Mouse (Mus musculus) gastrocnemius, postnatal 25 days (tissue): Measurements from ENCODE around the gene Klhdc8b. TPM values are rescaled to one million over a fixed set of nuclear protein-coding genes. Genes with fewer than 3 reads are reported as not detected.

Source experiments
- DNase-seq: peaks from one replicate; pipeline ENCODE4 v3.0.0; 2022
- total RNA-seq, 2 experiments: library from RNA; stranded (reverse); gene quantifications; 1 replicate in 1 of 2; 2 replicates in 1 of 2; pipeline ENCODE4 v1.2.3; 2021

Gene Klhdc8b
- total RNA-seq, 2 experiments from 2014 or later = 3.3 to 3.8 TPM

DNA sequence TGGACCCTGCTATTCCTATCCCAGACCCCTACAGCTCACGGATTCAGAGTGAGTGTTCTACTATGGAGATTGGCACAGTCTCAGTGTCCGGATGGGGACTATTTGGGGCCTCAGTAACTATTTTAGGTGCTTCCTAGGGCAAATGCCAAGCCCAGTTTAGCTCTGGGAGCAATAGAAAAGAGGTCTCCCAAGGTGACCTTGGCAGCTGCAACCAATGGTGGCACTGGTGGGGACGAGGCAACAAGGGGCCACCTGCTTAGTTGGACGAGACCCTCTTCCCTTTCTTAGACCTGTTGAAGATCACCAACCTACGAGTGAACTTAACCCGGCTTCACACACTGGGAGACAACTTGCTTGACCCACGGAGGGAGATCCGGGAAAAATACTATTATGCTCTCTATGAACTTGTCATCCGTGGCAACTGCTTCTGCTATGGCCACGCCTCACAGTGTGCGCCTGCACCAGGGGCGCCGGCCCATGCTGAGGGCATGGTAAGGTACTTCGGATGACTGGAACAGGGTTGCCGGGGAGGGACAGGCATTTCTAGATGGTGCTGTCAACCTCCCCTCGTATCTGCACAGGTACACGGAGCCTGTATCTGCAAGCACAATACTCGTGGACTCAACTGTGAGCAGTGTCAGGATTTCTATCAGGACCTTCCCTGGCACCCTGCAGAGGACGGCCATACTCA is 20.3 kb upstream of the Klhdc8b start:
- DNase-seq = no peak

DNA sequence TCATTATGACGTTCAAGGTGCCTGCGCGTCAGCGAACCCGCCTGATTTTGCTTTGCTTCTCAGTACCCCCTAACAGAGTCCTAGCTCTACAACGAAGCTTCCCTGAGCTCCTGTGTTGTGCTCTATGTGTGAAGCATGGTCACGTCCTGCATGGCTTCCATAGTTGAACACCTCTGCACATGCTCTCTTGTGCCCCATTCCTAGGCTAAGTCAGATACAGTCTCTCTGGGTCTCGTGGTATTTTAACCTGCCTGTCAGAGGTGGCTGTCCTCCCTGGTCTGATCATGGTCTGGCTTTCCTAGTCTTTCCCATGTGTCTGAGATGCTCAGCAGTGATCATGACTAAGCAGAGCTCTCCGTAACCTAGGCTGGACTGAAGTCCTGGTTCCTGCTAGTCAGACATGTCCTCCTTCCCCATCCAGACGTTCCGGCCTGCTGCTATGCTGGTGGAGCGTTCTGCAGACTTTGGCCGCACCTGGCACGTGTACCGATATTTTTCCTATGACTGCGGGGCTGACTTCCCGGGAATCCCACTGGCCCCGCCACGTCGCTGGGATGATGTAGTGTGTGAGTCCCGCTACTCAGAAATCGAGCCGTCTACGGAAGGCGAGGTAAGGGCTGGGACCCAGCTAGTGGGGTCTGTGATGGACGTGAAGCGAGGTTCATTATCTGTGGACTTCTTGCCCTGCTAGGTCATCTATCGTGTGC is 19.6 kb upstream of the Klhdc8b start:
- no peak for DNase-seq

DNA sequence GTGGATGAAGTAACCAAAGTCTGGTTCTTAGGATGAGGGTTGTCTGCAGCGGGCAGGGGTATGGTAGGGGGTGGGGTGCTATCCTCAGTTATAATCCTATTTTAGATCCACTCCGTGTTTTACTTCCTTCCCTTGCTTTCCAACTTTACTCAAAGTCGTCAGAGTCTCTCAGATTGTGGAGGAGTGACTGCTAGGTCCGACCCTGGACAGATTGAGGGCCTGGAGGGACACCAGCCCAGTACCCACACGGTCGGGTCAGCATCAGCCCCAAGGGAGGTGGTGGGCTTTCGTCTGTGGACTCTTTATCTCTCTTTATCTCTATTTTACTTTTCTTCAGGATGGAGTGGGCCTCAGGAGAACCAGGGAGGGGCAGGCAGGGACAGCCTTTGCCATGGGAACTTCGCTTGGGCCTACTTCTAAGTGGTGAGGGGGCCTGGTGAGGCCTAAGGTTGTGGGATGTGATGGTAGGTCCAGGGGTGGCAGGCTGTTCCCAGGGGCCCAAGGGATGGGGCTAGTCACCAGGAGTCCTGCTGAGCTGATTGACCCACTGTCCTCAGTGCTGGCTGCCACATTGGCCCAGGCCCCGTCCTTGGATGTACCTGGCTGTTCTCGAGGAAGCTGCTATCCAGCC is 18.5 kb upstream of the Klhdc8b start, which contains the start of gene Lamb2:
Gene Lamb2 (plus strand): TSS at position 16 of the 631 bp plus-strand sequence.
- DNase-seq = no peak

- DNase-seq = no peak
These were observed 17.9 kb upstream of the Klhdc8b start for GRCm38 (mm10) chr9:108479241-108479640.

- DNase-seq = peak; percentile 85
These were observed 17.3 kb upstream of the Klhdc8b start for GRCm38 (mm10) chr9:108478638-108479156.

DNA sequence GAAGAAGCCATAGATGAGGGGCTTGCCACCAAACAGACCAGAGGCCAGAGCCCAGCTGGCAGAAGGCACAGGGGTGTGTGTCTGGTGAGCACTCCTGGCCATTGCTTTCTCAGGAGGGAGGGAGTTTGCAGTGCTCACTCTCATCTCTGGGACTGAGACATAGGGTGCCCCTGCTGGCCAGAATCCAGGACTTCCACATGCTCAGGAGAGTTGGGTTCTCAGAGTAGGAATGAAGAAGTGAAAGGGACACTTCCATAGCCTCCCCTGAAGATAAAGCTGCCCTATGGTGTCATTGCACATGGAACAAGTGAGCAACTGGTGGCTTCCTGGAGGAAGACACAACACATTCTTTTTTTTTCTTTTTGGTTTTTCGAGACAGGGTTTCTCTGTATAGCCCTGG is 13.1 kb upstream of the Klhdc8b start:
- DNase-seq = no peak

- DNase-seq = no peak
These were observed 8.5 kb upstream of the Klhdc8b start for GRCm38 (mm10) chr9:108469845-108470244.

DNA sequence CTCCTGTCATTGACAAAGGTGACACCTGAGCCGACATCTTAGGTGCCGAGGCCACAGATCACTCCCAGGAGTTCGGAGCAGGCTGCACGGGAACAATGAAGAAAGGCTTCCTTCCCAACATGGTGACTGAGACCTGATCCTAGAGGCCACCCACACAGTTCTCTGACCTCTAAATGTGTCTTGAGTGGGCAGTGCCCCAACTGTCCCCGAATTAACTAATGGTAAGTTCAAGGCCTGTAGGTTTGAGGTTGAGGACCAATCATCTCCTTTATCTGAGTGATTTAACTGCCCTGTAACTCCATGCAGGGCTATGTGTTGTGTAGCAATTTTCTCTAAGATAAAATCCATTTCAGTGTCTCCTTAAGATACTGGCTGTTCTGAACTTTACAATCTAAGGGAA is 8.0 kb upstream of the Klhdc8b start:
- DNase-seq = no peak

DNA sequence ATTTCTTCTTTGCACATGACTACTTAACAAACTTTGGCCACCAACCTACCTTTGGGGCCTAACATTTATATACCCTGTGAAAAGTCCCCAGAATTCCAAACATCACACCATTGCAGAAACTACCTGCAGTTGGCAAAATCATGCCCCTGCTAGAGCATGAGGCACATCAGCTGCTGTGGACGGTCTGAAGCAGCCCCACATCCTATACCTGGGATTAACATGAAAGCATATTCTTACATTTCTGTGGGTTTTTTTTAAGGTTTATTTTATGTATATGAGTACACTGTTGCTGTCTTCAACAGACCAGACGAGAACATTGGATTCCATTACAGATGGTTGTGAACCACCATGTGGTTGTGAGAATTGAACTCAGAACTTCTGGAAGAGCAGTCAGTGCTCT is 4.8 kb upstream of the Klhdc8b start:
- no peak for DNase-seq

GRCm38 (mm10) chr9:108463713-108464112 is 2.3 kb upstream of the Klhdc8b start:
- no peak for DNase-seq

DNA sequence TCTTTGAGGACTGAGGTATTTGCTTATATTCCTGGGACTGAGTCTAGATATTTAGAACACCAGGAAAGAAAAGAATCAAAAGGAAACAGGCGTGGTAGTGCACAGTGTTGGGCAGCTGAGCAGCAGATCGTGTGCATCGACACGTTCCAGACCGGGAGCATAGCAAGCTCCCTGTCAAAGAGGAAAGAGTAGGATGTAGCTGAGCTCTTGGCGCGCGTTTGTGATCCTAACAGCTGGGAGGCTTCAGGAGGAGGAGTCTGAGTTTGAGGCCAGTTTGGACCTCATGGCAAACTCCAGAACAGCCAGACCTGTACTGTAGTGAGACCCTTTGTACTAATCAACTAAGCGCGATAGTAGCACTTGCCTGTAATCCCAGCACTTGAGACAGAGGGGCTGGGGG is 811 bp upstream of the Klhdc8b start:
- DNase-seq = no peak

GRCm38 (mm10) chr9:108461675-108462074 is 294 bp upstream of the Klhdc8b start:
- no peak for DNase-seq

DNA sequence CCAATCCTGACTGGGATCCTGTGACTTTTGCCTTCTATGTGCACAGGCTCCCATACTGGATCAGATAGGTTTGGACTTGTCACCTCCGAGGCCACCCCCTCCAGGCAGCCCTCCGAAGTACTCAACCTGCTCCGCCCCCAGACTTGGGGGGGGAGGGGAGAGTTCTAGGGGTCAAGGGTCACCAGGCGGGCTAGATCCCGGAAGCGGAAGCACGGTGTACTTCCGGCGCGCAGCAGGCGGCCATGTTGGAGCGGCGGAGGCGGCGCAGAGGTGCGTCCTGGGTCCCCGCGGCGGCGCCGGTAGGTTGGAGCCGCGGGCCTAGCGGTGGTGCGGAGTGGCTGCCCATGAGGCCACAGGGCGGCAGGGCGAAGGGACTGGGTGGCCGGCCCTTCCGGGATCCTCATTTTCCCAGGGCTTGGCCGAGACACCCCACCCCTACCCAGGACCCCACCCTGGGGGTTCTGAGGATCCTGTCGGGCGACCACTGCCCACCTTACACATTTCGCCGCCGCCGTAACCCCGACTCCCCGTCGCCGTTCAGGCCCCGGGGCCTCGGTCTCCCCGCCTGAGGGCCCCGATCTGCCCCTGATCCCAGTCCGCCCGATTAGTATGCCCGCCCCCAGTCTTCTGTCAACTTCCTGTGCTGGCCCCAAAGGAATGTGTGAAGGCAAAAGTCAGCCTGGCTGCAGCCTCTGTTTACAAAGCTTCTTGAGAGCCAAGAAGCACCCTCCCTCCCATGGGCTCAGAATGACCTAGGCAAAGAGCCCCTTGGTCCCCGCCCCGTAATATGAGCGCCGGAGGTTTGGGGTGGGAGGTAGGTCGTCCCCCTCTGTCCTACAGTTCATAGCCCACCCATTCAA is 832 bp downstream of the Klhdc8b start, which contains the start of gene Ccdc71:
Gene Ccdc71 (plus strand): TSS at position 209 of the 860 bp plus-strand sequence.
- DNase-seq = peak; percentile 83

- no peak for DNase-seq
These were observed 1.5 kb downstream of the Klhdc8b start for GRCm38 (mm10) chr9:108459939-108460318.

- DNase-seq = no peak
These were observed 4.4 kb downstream of the Klhdc8b start for GRCm38 (mm10) chr9:108456953-108457352.

DNA sequence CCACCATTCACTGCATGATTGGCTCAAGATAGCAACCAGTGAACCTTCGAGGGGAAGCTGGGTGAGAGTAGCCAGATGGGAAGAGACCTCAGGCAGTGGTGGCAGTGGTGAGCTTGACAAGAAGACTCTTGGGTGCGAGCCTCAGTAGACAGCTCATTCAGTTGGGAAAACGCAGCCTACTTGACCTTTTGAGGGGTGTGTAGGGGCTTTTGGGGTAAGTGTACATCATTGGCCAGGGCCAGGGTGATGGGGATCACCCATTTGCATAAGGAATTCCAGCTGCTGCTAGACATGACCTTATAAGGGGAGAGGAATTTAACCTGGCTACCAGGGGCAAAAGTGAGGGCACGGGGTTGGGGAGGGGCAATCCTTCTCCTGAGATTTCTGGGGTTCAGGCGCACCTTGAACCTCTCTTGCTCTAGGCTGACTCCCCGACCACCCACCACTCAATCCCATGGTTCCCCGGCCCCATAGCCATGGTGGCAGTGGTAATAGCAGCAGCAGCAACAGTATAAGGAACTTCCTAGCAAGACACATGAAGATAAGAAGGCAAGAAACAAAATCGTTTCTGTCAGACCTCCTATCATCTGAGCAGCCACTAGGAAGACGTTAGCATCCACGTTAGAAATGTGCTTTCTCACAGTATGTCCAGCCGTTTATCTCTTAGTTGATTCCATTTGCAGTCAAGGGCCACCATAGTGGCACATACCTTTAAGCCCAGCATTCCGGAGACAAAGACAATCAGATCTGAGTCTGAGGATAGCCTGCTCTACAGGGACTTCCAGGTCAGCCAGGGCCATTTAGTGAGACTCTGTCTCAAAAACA is 5.4 kb downstream of the Klhdc8b start:
- no peak for DNase-seq

GRCm38 (mm10) chr9:108454429-108454828 is 7.0 kb downstream of the Klhdc8b start:
- DNase-seq = no peak

GRCm38 (mm10) chr9:108453458-108453857 is 7.9 kb downstream of the Klhdc8b start:
- no peak for DNase-seq

DNA sequence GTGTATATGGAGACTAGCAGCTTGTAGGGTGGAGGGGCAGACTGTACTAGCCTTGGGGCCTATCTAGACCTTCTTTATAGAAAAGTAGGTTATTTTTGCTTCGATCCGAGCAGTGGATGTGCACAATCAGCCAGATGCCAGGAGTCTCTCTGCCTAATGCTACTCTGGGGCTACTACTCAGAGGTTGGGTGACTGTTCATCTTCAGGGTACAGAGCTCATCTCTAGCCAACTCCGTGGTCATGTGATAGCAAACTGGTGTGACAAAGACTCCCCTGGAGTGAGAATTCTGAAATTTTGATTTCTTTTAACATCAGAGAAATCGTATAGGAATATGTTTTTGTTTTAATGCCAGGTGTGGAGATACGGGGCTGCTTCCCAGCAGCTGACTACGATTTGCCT is 8.5 kb downstream of the Klhdc8b start:
- DNase-seq = no peak

- peak; percentile 73 for DNase-seq
These were observed 9.0 kb downstream of the Klhdc8b start for GRCm38 (mm10) chr9:108452291-108452906.
